Mouse (Mus musculus) megakaryocyte, embryonic 14.5 days (primary cell): ENCODE results near the gene Erh.

ENCODE experiments used
- FLI1 ChIP-seq: IDR thresholded peaks from 2 replicates; pipeline ENCODE4 v1.6.1; 2012; ENCODE audit warnings: low read length, inconsistent platforms, mixed read lengths
- GATA1 ChIP-seq: IDR thresholded peaks from 3 replicates; pipeline ENCODE4 v1.6.1; 2012; ENCODE audit warnings: mixed read lengths, low read length, inconsistent platforms, borderline replicate concordance

DNA sequence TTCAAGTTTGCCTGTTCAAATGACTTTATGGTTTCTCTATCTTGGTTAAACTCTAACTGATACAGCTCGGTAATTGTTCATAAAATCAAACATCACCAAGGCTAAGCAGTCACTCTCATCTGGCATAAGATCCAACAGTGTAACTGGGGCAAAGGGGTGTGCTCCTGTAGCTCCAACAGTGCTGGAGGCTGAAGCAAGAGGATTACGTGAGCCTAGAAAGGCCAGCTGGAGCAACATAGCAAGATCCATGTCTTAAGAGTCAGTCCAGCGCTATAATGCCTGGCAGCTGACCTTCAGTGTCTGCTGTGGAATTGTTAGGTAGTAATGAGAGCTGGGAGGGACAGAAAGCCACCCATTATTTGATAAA lies 10.5 kb upstream of the Erh start:
- no peak for TF ChIP-seq GATA1
- TF ChIP-seq FLI1, result no peak
